In genomic region chr1:54678037-54678436, GRCm38 (mm10) we compare ENCODE assay signal across 18 mouse cellular contexts.
"Had no signal": no experiment of that assay in that cellular context is flagged by ENCODE, and none has a peak within 500 bp of the region (broad histone marks: within the 10 kb centered on the region; RNA-seq: fewer than 3 reads in every experiment).

No protein-coding gene starts in this region.

- ATAC-seq: forebrain, postnatal 0 days; hindbrain, postnatal 0 days; intestine, embryonic 16.5 days; liver, embryonic 12.5 days had no signal

- H3K4me1 ChIP-seq: heart, embryonic 12.5 days; hindbrain, embryonic 13.5 days; limb, embryonic 15.5 days; liver, embryonic 12.5 days had no signal

- H3K36me3 ChIP-seq: liver, embryonic 12.5 days had no signal

- H3K27me3 ChIP-seq: heart, embryonic 12.5 days; hindbrain, embryonic 13.5 days; hindbrain, embryonic 15.5 days; limb, embryonic 13.5 days; limb, embryonic 15.5 days; liver, embryonic 12.5 days had no signal

- H3K9me3 ChIP-seq: heart, embryonic 12.5 days; hindbrain, embryonic 13.5 days; hindbrain, embryonic 15.5 days; limb, embryonic 13.5 days; limb, embryonic 15.5 days; liver, embryonic 12.5 days had no signal

- H3K9ac ChIP-seq: forebrain, postnatal 0 days; heart, embryonic 12.5 days; hindbrain, embryonic 13.5 days; hindbrain, embryonic 15.5 days; limb, embryonic 13.5 days; limb, embryonic 15.5 days; liver, embryonic 12.5 days; liver, embryonic 14.5 days had no signal

- H3K27ac ChIP-seq: heart, adult 2 months; hindbrain, embryonic 13.5 days; hindbrain, embryonic 15.5 days; hindbrain, postnatal 0 days; limb, embryonic 13.5 days; limb, embryonic 15.5 days; liver, embryonic 12.5 days; liver, embryonic 14.5 days had no signal

- H3K4me2 ChIP-seq: heart, embryonic 12.5 days; hindbrain, embryonic 13.5 days; hindbrain, embryonic 15.5 days; limb, embryonic 13.5 days; limb, embryonic 15.5 days; liver, embryonic 12.5 days had no signal

- DNase-seq: forebrain, postnatal 0 days; gastrocnemius, postnatal 14 days; gastrocnemius, postnatal 36 days; heart, adult 11 months; heart, adult 2 months; heart, postnatal 10 days; layer of hippocampus, adult 9-11 months; layer of hippocampus, postnatal 36 days; left cerebral cortex, postnatal 4 days had no signal

- H3K4me3 ChIP-seq: heart, adult 2 months; heart, embryonic 12.5 days; hindbrain, embryonic 13.5 days; hindbrain, embryonic 15.5 days; limb, embryonic 13.5 days; limb, embryonic 15.5 days; liver, embryonic 12.5 days had no signal
